Mouse (Mus musculus): ENCODE data around the gene Mesd. TPM values are rescaled to one million over a fixed set of nuclear protein-coding genes. Genes with fewer than 3 reads are reported as not detected.

Gene Mesd
- polyA plus RNA-seq, 1 experiment from 2014 or later, result 62.9 TPM

- ATAC-seq (ENCODE audit: low FRiP score, low TSS enrichment) (no peak), DNase-seq (ENCODE audit: low spot score) (no peak)
- Histone ChIP-seq H3K27ac (replicated peaks) (no peak overlapping the region), H3K4me2 (replicated peaks; ENCODE audit: low read depth) (no peak overlapping the region), H3K4me3 (ENCODE audit: low read depth, low read length) (no peak overlapping the region), H3K36me3 (ENCODE audit: control insufficient read depth, insufficient read depth, low read length) (no peaks in the 10 kb centered on the region), H3K9ac (ENCODE audit: low read length) (no peak overlapping the region), H3K27me3 (ENCODE audit: control insufficient read depth, insufficient read depth, low read length) (no peaks in the 10 kb centered on the region), H3K9me3 (ENCODE audit: control insufficient read depth, low read length) (no peaks in the 10 kb centered on the region), H3K4me1 (replicated peaks; ENCODE audit: control insufficient read depth, insufficient read depth) (no peaks in the 10 kb centered on the region)
- 41% methylated on average over 2 of the region's 2 CpGs for WGBS
- TF ChIP-seq EP300 (optimal IDR thresholded peaks at IDR 0.05), result no peak
- no peak for TF ChIP-seq CTCF (IDR thresholded peaks at IDR 0.05; ENCODE audit: low read depth)
These were observed 55.9 kb downstream of the Mesd start for GRCm38 (mm10) chr7:83940136-83940535.

GRCm38 (mm10) chr7:83941701-83942101 lies 57.4 kb downstream of the Mesd start:
- TF ChIP-seq CTCF (IDR thresholded peaks at IDR 0.05; ENCODE audit: low read depth), result no peak
- no peak for TF ChIP-seq EP300 (optimal IDR thresholded peaks at IDR 0.05)
- Histone ChIP-seq H3K9ac (ENCODE audit: low read length) (no peak overlapping the region), H3K27me3 (ENCODE audit: control insufficient read depth, insufficient read depth, low read length) (no peaks in the 10 kb centered on the region), H3K36me3 (ENCODE audit: control insufficient read depth, insufficient read depth, low read length) (no peaks in the 10 kb centered on the region), H3K4me1 (replicated peaks; ENCODE audit: control insufficient read depth, insufficient read depth) (no peaks in the 10 kb centered on the region), H3K4me3 (ENCODE audit: low read depth, low read length) (no peak overlapping the region), H3K9me3 (ENCODE audit: control insufficient read depth, low read length) (no peaks in the 10 kb centered on the region), H3K4me2 (replicated peaks; ENCODE audit: low read depth) (no peak overlapping the region), H3K27ac (replicated peaks) (no peak overlapping the region)
- DNase-seq (ENCODE audit: low spot score) (no peak), ATAC-seq (ENCODE audit: low FRiP score, low TSS enrichment) (no peak)
- WGBS, result 77% methylated on average over 8 of the region's 8 CpGs

- peak overlapping the region; percentile 69 for H3K27ac ChIP-seq (replicated peaks)
- no peaks in the 10 kb centered on the region for H3K9me3 ChIP-seq (ENCODE audit: control insufficient read depth, low read length)
- 41% methylated on average over 7 of the region's 7 CpGs for WGBS
- no peaks in the 10 kb centered on the region for H3K36me3 ChIP-seq (ENCODE audit: control insufficient read depth, insufficient read depth, low read length)
- H3K9ac ChIP-seq (ENCODE audit: low read length), result no peak overlapping the region
- ATAC-seq (ENCODE audit: low FRiP score, low TSS enrichment) (peak; percentile 67; the same call in 1 of the 2 replicates), DNase-seq (ENCODE audit: low spot score) (no peak)
- no peaks in the 10 kb centered on the region for H3K27me3 ChIP-seq (ENCODE audit: control insufficient read depth, insufficient read depth, low read length)
- TF ChIP-seq EP300 (optimal IDR thresholded peaks at IDR 0.05) (no peak), CTCF (IDR thresholded peaks at IDR 0.05; ENCODE audit: low read depth) (no peak)
- no peak overlapping the region for H3K4me2 ChIP-seq (replicated peaks; ENCODE audit: low read depth)
- H3K4me1 ChIP-seq (replicated peaks; ENCODE audit: control insufficient read depth, insufficient read depth), result no peaks in the 10 kb centered on the region
- H3K4me3 ChIP-seq (ENCODE audit: low read depth, low read length), result no peak overlapping the region
These were observed 64.5 kb downstream of the Mesd start for GRCm38 (mm10) chr7:83948743-83949142.

- Histone ChIP-seq H3K4me1 (replicated peaks; ENCODE audit: control insufficient read depth, insufficient read depth) (no peaks in the 10 kb centered on the region), H3K27me3 (ENCODE audit: control insufficient read depth, insufficient read depth, low read length) (no peaks in the 10 kb centered on the region), H3K9me3 (ENCODE audit: control insufficient read depth, low read length) (no peaks in the 10 kb centered on the region), H3K4me3 (ENCODE audit: low read depth, low read length) (no peak overlapping the region), H3K4me2 (replicated peaks; ENCODE audit: low read depth) (no peak overlapping the region), H3K27ac (replicated peaks) (no peak overlapping the region), H3K9ac (ENCODE audit: low read length) (no peak overlapping the region), H3K36me3 (ENCODE audit: control insufficient read depth, insufficient read depth, low read length) (no peaks in the 10 kb centered on the region)
- TF ChIP-seq EP300 (optimal IDR thresholded peaks at IDR 0.05) (no peak), CTCF (IDR thresholded peaks at IDR 0.05; ENCODE audit: low read depth) (no peak)
- DNase-seq (ENCODE audit: low spot score), result no peak
- ATAC-seq (ENCODE audit: low FRiP score, low TSS enrichment), result no peak
- WGBS, result 79% methylated on average over 6 of the region's 6 CpGs
These were observed 65.4 kb downstream of the Mesd start for GRCm38 (mm10) chr7:83949662-83950061.

Other genes starting within 250 kb of the Mesd start
- 2.6 and 2.8 TPM in 2 replicates for gene Il16, start 138.7 kb upstream of the Mesd start, polyA plus RNA-seq (2015; fragmentation: Nextera tagmentation; extraction: Ambion mirVana)
- 0.05 and 0.13 TPM in 2 replicates for gene Cfap161, start 89.6 kb upstream of the Mesd start, polyA plus RNA-seq (2015; fragmentation: Nextera tagmentation; extraction: Ambion mirVana)
- 8.5 and 10.8 TPM in 2 replicates for gene Tlnrd1, start 161 bp upstream of the Mesd start, polyA plus RNA-seq (2015; fragmentation: Nextera tagmentation; extraction: Ambion mirVana)
- gene Cemip, start 202.0 kb downstream of the Mesd start, polyA plus RNA-seq (2015; fragmentation: Nextera tagmentation; extraction: Ambion mirVana), result 0.40 and 0.45 TPM in 2 replicates